Mouse (Mus musculus) ES-CJ7 (cell line): ENCODE results near the gene B3gnt3.
"Not testable (repeated sequence)": the region's sequence is repeated elsewhere in the genome, so short reads cannot be mapped to it uniquely, and the experiment has no call there.

Experiments used
- DNase-seq: peaks from one replicate; pipeline ENCODE4 v3.0.0; 2011; ENCODE audit warnings: low read depth, low spot score

B3gnt3 gene

GRCm38 (mm10) chr8:71701414-71702086 is at the start of gene B3gnt3:
TSS of gene B3gnt3 (minus strand) at chr8:71701789.
- no peak for DNase-seq

GRCm38 (mm10) chr8:71749321-71750075 is 47.9 kb upstream of the B3gnt3 start:
- peak; percentile 63 for DNase-seq

DNA sequence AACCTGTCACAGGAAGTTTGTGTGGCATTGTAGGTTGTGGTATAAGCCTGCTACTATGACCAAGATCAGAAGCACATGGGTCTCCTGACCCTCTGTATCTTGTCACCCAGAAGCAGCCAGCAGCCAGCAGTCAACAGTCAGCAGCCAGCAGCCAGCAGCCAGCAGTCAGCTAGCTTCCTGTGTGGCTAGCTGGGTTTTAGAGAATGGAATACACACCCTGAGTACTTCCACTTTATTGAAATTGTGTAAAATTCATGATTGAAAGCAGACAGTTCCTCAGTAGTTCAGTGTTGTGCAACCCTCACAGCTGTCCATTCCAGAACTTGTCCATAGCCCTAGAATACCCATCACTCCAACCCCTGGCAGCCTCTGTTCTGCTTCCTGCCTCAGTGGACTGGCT is 45.5 kb upstream of the B3gnt3 start:
- not testable (repeated sequence) for DNase-seq

GRCm38 (mm10) chr8:71745322-71745721 is 43.7 kb upstream of the B3gnt3 start:
- peak; percentile 35 for DNase-seq

DNA sequence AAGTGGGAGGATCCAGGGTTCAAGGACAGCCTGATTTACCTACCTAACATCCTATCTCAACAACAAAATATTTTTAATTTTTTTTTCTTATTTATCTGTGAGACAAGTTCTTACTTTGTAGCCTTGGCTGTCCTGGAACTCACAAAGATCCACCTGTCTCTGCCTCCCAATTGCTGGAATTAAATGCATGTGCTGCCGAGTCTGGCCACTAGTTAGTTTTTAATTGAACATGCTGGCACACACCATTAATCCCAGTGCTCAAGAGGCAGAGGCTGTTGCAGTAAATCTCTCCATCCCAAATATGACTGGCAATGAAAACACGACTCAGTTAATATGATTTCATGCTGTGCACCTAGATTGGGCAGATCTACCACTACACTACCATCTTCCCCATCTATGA is 41.2 kb upstream of the B3gnt3 start:
- peak; percentile 41 for DNase-seq

DNA sequence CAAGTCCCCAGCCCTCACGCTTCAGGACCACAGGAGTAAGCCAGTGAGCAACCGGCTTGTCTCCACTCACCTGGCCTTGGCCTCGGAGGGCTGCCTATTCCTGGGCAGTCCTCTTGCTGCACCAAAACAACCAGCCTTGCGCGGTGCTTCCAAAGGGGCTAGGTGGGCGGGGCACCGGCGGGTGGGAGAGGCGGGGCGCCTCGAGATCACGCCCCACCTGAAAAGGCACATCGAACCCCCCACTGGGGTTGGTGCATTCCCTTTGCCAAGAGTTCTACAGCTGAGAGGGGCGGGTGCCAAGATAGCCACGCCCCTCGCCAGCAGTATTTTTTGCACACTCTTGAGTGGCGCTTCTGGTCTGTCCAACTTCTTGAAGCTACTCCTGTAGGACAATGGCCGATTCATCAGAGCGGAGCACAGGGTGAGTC is 40.1 kb upstream of the B3gnt3 start:
- peak; percentile 92 for DNase-seq

DNA sequence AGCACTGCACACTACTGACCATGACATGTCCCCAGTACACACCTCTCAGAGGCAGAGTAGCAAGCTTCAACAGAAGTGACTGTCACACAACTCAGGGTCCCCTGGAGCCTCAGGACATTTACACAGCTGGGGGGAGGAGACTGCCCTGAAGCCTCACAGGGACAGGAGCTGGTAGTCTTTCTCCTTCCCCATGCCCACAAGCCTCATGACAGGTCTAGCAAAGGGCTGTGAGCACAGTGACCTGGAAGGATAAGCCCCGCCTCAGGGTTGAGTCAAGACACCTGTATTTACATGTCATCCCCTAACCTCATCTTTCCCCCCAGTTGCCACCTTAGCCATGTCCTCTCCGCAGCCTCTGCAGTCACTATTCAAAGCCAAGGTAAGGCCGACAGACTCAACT is 39.6 kb upstream of the B3gnt3 start:
- no peak for DNase-seq

GRCm38 (mm10) chr8:71738316-71738715 is 36.7 kb upstream of the B3gnt3 start:
- DNase-seq: peak; percentile 28

- DNase-seq: peak; percentile 75
Observed at GRCm38 (mm10) chr8:71731652-71732230, 30.2 kb upstream of the B3gnt3 start.

- DNase-seq: peak; percentile 75
Observed at GRCm38 (mm10) chr8:71728826-71729620, 27.4 kb upstream of the B3gnt3 start.

GRCm38 (mm10) chr8:71728240-71728785 is 26.7 kb upstream of the B3gnt3 start:
- DNase-seq: peak; percentile 66

GRCm38 (mm10) chr8:71725122-71725924 is 23.7 kb upstream of the B3gnt3 start, which contains the start of gene Fcho1:
TSS of gene Fcho1 (minus strand) at chr8:71725716.
- DNase-seq: peak; percentile 90

GRCm38 (mm10) chr8:71724389-71724788 is 22.8 kb upstream of the B3gnt3 start:
- DNase-seq: no peak

GRCm38 (mm10) chr8:71723047-71723551 is 21.5 kb upstream of the B3gnt3 start:
- DNase-seq: no peak

- DNase-seq: peak; percentile 85
Observed at GRCm38 (mm10) chr8:71719928-71720457, 18.4 kb upstream of the B3gnt3 start.

GRCm38 (mm10) chr8:71719218-71719617 is 17.6 kb upstream of the B3gnt3 start:
- no peak for DNase-seq

DNA sequence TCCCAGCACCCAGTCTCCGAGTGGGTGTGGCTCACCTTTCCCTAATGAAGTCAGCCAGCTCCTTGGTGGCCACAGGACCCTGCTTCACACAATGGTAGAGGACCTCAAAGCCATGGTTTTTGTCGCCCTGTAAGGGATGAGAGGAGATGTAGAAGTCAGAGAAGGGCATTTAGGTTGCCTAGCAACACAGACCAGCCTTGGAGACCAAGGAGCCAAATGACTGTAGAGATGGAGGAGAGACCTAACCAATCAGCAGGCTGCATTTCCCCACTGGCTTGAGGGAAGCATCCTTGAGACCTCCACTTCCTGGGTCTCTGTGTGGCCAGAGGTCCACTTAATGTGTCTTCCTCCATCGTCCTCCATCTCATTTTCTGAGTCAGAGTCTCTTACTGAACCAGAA is 16.7 kb upstream of the B3gnt3 start:
- DNase-seq: no peak

DNA sequence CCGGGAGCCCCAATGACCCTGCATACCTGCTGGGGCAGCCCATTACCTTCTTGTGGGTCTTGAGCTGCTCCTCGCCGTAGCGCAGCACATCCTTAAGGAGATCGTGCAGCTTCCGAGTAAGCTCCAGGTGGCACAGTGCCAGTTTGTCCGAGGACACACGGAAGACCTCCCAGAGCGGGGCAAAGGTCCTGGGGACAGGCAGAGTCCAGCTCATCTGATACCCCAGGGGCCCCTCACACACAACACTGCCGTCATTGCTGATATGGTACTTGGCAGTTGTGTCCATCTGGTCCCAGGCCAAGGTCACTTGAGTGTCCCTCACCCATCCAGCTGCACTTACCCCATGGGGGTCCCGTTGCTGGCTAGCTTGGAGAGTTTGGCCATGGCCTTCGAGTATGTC is 15.5 kb upstream of the B3gnt3 start:
- DNase-seq: no peak

DNA sequence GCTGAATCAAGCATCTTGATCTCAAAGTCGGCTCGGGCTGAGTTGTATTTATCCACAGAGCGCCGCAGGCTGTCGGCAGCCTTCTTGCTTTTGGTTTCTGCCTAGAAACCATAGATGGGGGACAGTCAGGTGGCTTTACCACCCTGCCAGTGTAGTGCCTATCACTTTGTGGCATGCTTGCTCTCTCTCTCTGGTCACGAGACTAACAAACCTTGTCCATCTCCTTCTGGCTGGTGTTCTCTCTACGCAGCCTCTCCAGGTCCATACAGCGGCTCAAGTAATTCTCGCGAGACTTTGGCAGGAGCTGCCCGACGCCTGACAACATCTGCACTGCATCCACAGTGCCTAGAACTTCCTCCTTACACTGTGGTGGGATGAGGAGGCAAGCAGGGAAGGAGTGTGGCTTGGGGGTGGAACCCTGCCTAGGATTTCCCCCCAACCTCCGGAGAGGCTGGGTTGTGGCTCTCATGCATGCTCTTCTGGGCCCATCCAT is 15.0 kb upstream of the B3gnt3 start:
- peak; percentile 64 for DNase-seq

- DNase-seq: no peak
Observed at GRCm38 (mm10) chr8:71715531-71715930, 13.9 kb upstream of the B3gnt3 start.
